Mouse (Mus musculus): ENCODE data around the gene Slc25a21. TPM values are rescaled to one million over a fixed set of nuclear protein-coding genes. Genes with fewer than 3 reads are reported as not detected.
"Not testable (repeated sequence)": the region's sequence is repeated elsewhere in the genome, so short reads cannot be mapped to it uniquely, and the experiment has no call there.

The Slc25a21 gene
- polyA plus RNA-seq, 1 experiment from 2014 or later, result 40.5 TPM

DNA sequence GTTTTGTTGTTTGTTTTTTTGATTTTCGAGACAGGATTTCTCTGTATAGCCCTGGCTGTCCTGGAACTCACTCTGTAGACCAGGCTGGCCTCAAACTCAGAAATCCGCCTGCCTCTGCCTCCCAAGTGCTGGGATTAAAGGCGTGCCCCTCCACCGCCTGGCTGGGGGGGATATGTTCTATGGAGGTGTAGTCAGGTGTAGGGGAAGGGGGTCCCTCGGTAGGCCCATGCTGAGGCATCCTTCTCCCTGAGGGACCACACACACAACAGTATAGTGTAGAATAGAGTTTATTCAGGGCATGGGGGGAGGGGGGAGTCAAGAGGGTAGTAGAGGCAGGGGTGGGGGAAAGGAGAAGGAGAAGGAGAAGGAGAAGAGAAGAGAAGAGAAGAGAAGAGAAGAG lies 15.2 kb upstream of the Slc25a21 start:
- H3K4me2 ChIP-seq; H3K27ac ChIP-seq (ENCODE audit: low read depth, low read length); H3K4me3 ChIP-seq (ENCODE audit: low read depth, low read length); H3K9ac ChIP-seq (ENCODE audit: low read depth, low read length); H3K36me3 ChIP-seq (ENCODE audit: control insufficient read depth, insufficient read depth, low read length); H3K27me3 ChIP-seq (replicated peaks; ENCODE audit: control insufficient read depth, insufficient read depth, low read length); H3K9me3 ChIP-seq (ENCODE audit: control insufficient read depth, low read length); ATAC-seq (replicated peaks; ENCODE audit: low FRiP score); DNase-seq (ENCODE audit: low spot score); H3K4me1 ChIP-seq (replicated peaks; ENCODE audit: control insufficient read depth, insufficient read depth, low read length): not testable (repeated sequence)
- WGBS, result 86% methylated on average over 5 of the region's 5 CpGs

DNA sequence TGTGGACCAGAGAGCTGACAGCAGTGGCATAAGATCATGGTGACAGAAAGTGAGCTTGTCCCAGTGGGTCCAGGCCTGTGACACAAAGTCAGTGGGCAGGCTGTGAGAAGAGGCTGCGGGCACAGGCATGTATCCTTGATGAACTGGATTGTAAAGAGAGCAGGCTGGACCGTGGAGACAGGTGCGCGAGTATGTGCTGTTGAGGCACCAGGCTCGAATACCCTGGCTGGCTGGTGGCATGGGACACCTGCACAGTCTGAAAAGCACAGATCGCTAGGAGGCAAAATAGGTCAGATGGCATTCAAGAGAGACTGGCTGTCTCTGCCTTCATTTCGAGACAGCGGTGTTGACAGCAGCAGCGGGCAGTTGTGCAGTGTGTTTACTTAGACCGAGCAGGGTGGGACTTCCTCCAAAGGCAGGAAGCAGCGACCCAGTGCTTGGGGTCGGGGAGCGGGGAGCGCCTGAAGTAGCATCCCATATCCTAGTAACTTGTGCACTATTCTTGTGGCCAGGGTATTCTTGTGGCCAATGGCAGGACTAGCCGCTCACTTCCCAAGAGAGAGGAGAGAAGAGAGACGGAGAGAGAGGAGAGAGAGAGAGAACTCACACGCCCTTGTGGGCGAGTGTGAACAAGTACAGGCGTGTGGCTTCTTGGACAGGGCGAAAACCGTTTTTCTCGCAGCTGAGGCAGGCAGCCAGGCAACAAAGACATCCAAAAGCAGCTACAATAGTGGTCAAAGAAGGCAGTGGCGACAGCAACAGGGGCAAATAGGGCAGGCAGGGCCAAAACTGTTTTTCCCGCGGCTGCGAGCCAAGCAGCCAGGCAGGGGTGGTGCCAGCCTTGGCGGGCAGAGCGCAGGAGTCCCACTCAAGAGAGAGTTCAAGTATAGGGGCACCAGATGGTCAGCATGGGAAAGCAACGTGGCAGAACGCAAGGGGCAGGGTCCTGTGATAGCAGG lies 14.4 kb upstream of the Slc25a21 start:
- Histone ChIP-seq H3K9me3 (ENCODE audit: control insufficient read depth, low read length) (no peaks in the 10 kb centered on the region), H3K36me3 (ENCODE audit: control insufficient read depth, insufficient read depth, low read length) (no peaks in the 10 kb centered on the region), H3K27me3 (replicated peaks; ENCODE audit: control insufficient read depth, insufficient read depth, low read length) (no peaks in the 10 kb centered on the region), H3K27ac (ENCODE audit: low read depth, low read length) (no peak overlapping the region), H3K4me3 (ENCODE audit: low read depth, low read length) (peak overlapping the region; percentile 55), H3K4me1 (replicated peaks; ENCODE audit: control insufficient read depth, insufficient read depth, low read length) (0 out of 2 replicates have a peak, but pooled peaks cover 2% of the 10 kb centered on the region), H3K9ac (ENCODE audit: low read depth, low read length) (peak overlapping the region; percentile 78), H3K4me2 (peak overlapping the region; percentile 64)
- 6% methylated on average over 30 of the region's 30 CpGs for WGBS
- ATAC-seq (replicated peaks; ENCODE audit: low FRiP score), result peak; percentile 82
- peak; percentile 58 for DNase-seq (ENCODE audit: low spot score)

DNA sequence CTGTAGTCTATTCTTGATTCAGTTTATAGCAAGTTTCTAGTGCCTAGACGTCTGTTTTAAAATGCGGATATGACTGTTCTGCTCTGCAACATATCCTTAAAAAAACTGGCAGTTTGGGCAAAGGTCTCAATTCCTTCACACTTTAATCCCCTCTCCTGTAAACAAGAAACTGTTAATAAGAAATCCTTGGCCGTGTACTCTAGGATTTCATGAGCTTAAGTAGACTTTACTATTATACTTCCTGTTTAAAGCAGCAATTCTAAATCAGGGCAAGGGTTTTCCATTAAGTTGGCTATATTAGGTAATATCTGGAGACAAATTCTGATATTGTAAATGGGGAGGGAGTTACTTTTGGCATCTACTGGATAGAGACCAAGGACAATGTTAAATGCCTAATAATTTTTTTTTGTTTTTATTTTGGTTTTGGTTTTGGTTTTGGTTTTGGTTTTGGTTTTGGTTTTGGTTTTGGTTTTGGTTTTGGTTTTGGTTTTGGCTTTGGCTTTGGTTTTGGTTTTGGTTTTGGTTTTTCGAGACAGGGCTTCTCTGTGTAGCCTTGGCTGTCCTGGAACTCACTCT lies 7.1 kb upstream of the Slc25a21 start:
- H3K27me3 ChIP-seq (replicated peaks; ENCODE audit: control insufficient read depth, insufficient read depth, low read length), result no peaks in the 10 kb centered on the region
- DNase-seq (ENCODE audit: low spot score) (no peak), ATAC-seq (replicated peaks; ENCODE audit: low FRiP score) (no peak)
- no peak overlapping the region for H3K9ac ChIP-seq (ENCODE audit: low read depth, low read length)
- H3K9me3 ChIP-seq (ENCODE audit: control insufficient read depth, low read length), result no peaks in the 10 kb centered on the region
- H3K4me3 ChIP-seq (ENCODE audit: low read depth, low read length), result no peak overlapping the region
- no peaks in the 10 kb centered on the region for H3K4me1 ChIP-seq (replicated peaks; ENCODE audit: control insufficient read depth, insufficient read depth, low read length)
- H3K4me2 ChIP-seq, result no peak overlapping the region
- H3K27ac ChIP-seq (ENCODE audit: low read depth, low read length), result no peak overlapping the region
- WGBS, result 69% methylated on average over 4 of the region's 4 CpGs
- no peaks in the 10 kb centered on the region for H3K36me3 ChIP-seq (ENCODE audit: control insufficient read depth, insufficient read depth, low read length)

DNA sequence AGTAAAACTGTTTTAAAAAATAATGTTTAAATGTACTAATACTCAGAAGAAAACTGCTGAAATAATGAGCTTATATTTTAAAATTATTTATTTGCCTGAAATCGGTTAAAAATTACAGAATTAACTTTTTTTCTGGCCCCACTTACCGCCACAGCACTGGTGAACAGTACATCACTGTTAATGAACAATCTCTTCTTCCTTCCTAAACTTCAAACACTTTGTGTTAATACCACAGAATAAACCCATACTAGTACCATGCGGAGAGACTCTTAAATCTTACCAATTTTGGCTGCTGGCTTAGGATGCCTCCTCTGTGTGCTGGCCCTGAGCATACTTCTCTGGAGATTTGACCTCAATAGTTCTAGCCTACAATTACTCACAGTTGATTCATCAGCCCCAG lies 4.6 kb upstream of the Slc25a21 start:
- Histone ChIP-seq H3K4me1 (replicated peaks; ENCODE audit: control insufficient read depth, insufficient read depth, low read length) (peaks cover 6% of the 10 kb centered on the region), H3K4me3 (ENCODE audit: low read depth, low read length) (no peak overlapping the region), H3K27me3 (replicated peaks; ENCODE audit: control insufficient read depth, insufficient read depth, low read length) (no peaks in the 10 kb centered on the region), H3K36me3 (ENCODE audit: control insufficient read depth, insufficient read depth, low read length) (no peaks in the 10 kb centered on the region), H3K4me2 (no peak overlapping the region), H3K9ac (ENCODE audit: low read depth, low read length) (no peak overlapping the region), H3K9me3 (ENCODE audit: control insufficient read depth, low read length) (no peaks in the 10 kb centered on the region), H3K27ac (ENCODE audit: low read depth, low read length) (no peak overlapping the region)
- WGBS, result 91% methylated on average over 3 of the region's 3 CpGs
- no peak for DNase-seq (ENCODE audit: low spot score)
- ATAC-seq (replicated peaks; ENCODE audit: low FRiP score), result no peak

DNA sequence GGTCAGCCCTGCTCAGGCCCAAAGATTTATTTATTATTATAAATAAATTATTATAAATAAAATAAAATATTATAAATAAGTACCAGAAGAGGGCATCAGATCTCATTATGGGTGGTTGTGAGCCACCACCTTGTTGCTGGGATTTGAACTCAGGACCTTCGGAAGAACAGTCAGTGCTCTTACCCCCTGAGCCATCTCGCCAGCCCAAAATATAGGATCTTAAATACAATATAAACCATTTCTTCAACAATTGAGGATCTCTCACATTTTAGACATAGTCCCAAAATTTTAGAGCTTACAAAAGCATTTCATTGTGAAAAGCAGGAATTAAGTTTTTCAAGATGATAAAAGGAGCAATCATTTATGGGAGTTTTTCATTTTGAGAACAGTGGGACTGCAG lies 2.2 kb upstream of the Slc25a21 start:
- Histone ChIP-seq H3K9ac (ENCODE audit: low read depth, low read length) (no peak overlapping the region), H3K27ac (ENCODE audit: low read depth, low read length) (no peak overlapping the region), H3K9me3 (ENCODE audit: control insufficient read depth, low read length) (no peaks in the 10 kb centered on the region), H3K4me1 (replicated peaks; ENCODE audit: control insufficient read depth, insufficient read depth, low read length) (peaks cover 6% of the 10 kb centered on the region), H3K36me3 (ENCODE audit: control insufficient read depth, insufficient read depth, low read length) (no peaks in the 10 kb centered on the region), H3K4me3 (ENCODE audit: low read depth, low read length) (no peak overlapping the region), H3K27me3 (replicated peaks; ENCODE audit: control insufficient read depth, insufficient read depth, low read length) (no peaks in the 10 kb centered on the region), H3K4me2 (no peak overlapping the region)
- ATAC-seq (replicated peaks; ENCODE audit: low FRiP score), result no peak
- 93% methylated on average over 2 of the region's 2 CpGs for WGBS
- no peak for DNase-seq (ENCODE audit: low spot score)

DNA sequence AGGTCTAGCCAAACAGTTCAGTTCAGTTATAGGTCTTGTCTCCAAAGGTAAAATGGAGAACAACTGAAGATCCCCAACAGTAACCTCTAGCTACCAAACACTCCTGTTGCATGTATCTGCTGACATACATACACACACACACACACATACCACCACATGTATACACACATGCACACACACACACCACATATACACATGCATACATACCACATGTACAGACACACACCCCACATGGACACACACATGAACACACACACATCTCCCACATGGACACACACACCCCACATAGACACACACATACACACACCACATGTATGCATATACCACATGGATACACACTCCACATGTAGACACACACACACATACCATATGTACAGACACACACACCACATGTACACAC lies 997 bp upstream of the Slc25a21 start:
- ATAC-seq (replicated peaks; ENCODE audit: low FRiP score) (peak; percentile 8; the same call in 1 of the 2 replicates), DNase-seq (ENCODE audit: low spot score) (no peak)
- H3K27ac ChIP-seq (ENCODE audit: low read depth, low read length), result peak overlapping the region; percentile 100
- H3K27me3 ChIP-seq (replicated peaks; ENCODE audit: control insufficient read depth, insufficient read depth, low read length), result no peaks in the 10 kb centered on the region
- H3K4me2 ChIP-seq, result peak overlapping the region; percentile 88
- peak overlapping the region; percentile 43 for H3K9ac ChIP-seq (ENCODE audit: low read depth, low read length)
- no peaks in the 10 kb centered on the region for H3K9me3 ChIP-seq (ENCODE audit: control insufficient read depth, low read length)
- H3K4me3 ChIP-seq (ENCODE audit: low read depth, low read length), result no peak overlapping the region
- peaks cover 6% of the 10 kb centered on the region for H3K4me1 ChIP-seq (replicated peaks; ENCODE audit: control insufficient read depth, insufficient read depth, low read length)
- no peaks in the 10 kb centered on the region for H3K36me3 ChIP-seq (ENCODE audit: control insufficient read depth, insufficient read depth, low read length)

DNA sequence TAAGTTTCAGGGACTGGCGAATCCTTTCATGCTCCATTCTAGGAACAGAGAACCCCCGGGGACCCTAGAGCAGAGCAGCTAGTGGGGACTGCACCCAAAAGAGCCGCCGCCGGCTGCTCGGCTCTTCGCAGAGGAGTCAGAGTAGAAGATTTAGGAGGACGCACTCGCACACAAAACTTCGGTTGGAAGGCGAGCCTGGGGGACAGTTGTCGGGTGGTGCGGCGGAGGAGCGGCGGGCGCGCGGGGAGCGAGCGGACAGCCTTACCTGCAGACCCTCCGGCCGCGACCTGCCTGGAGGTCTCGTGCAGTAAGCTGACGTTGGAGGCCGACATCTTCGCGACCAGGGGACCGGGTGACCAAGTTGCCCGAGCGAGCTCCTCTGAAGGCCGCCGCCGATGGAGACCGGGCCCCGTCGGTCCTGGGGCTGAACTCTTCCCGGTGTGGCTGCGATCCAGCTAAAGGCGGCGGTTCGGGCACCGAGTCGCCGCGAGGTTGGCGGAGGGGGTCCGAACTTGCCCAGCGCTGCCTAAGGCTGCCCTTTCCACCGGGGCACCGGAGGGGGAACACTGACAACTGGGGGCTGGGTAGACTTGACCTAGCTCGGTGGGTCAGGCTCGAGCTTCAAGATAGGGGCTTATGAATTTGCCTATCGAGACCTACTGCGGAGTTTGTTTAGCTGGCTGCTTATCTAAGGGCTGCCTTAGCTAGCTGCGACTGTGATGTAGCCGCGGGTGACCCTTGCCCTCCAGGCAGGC lies 487 bp downstream of the Slc25a21 start:
- H3K9ac ChIP-seq (ENCODE audit: low read depth, low read length), result peak overlapping the region; percentile 82
- WGBS, result under 1% methylated on average over 59 of the region's 59 CpGs
- peak overlapping the region; percentile 88 for H3K4me2 ChIP-seq
- no peaks in the 10 kb centered on the region for H3K36me3 ChIP-seq (ENCODE audit: control insufficient read depth, insufficient read depth, low read length)
- peak overlapping the region; percentile 100 for H3K27ac ChIP-seq (ENCODE audit: low read depth, low read length)
- peak; percentile 86 for ATAC-seq (replicated peaks; ENCODE audit: low FRiP score)
- no peaks in the 10 kb centered on the region for H3K9me3 ChIP-seq (ENCODE audit: control insufficient read depth, low read length)
- H3K4me1 ChIP-seq (replicated peaks; ENCODE audit: control insufficient read depth, insufficient read depth, low read length), result peaks cover 6% of the 10 kb centered on the region
- H3K4me3 ChIP-seq (ENCODE audit: low read depth, low read length), result peak overlapping the region; percentile 82
- DNase-seq (ENCODE audit: low spot score), result peak; percentile 77
- no peaks in the 10 kb centered on the region for H3K27me3 ChIP-seq (replicated peaks; ENCODE audit: control insufficient read depth, insufficient read depth, low read length)

DNA sequence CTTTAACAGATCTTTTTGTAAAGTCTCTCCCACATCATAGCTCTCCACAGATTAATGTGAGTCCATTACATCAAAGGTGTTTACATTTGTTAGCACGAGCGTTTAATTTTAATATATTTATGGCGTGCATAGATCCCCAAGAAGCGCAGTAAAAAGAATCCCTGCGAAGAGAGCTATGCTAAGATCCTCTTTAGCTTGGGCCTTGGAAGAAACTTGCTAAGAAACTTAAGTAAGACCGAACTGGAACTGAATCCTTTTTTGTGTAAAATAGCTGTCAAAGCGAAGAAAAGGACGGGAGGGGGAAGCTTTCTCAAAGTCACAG lies 1.0 kb downstream of the Slc25a21 start:
- peak overlapping the region; percentile 82 for H3K4me3 ChIP-seq (ENCODE audit: low read depth, low read length)
- ATAC-seq (replicated peaks; ENCODE audit: low FRiP score) (no peak), DNase-seq (ENCODE audit: low spot score) (no peak)
- H3K4me2 ChIP-seq, result peak overlapping the region; percentile 88
- WGBS, result 10% methylated on average over 8 of the region's 8 CpGs
- H3K27me3 ChIP-seq (replicated peaks; ENCODE audit: control insufficient read depth, insufficient read depth, low read length), result no peaks in the 10 kb centered on the region
- H3K36me3 ChIP-seq (ENCODE audit: control insufficient read depth, insufficient read depth, low read length), result no peaks in the 10 kb centered on the region
- H3K4me1 ChIP-seq (replicated peaks; ENCODE audit: control insufficient read depth, insufficient read depth, low read length), result peaks cover 6% of the 10 kb centered on the region
- H3K9ac ChIP-seq (ENCODE audit: low read depth, low read length), result peak overlapping the region; percentile 82
- peak overlapping the region; percentile 100 for H3K27ac ChIP-seq (ENCODE audit: low read depth, low read length)
- no peaks in the 10 kb centered on the region for H3K9me3 ChIP-seq (ENCODE audit: control insufficient read depth, low read length)

Measured in liver, embryonic 11.5 days (tissue).